19 mouse cellular contexts compared by ENCODE assay signal in the genomic region with DNA sequence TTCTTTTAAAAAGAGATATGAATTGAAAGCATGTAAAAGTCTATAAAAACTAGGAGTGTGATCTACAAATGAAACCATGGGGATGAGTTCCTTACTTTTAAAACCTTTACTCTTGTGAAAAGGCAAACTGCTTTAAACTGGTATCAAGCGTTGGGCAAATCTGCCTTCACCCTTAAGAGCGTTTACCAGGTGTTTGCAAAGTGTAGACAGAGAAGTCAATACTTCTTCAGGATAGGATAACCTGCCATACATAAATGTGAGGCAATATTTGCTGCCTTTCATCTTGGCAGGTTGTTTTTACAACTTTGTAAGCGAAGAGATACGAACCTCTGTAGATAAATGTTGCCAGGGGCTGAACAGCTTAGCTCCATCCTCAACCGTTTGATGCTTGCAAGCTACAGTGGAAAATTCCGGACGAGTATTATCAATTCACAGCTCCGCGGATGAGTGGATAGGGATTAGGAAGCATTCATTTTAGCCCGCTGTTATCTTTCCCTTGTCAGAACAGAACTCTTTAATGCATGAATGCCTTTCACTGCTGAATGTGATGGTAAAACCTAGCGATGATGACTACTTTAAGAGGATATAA.
DNase-seq lines count a peak whose midpoint lies in the region; ATAC-seq and TF ChIP-seq lines count a peak whose summit lies in the region.
"Had no signal": no experiment of that assay in that cellular context is flagged by ENCODE, and none has a peak within 500 bp of the region (broad histone marks: within the 10 kb centered on the region; RNA-seq: fewer than 3 reads in every experiment).

No protein-coding gene starts in this region.

- H3K27me3 ChIP-seq in heart, embryonic 13.5 days (replicated peaks): no peaks in the 10 kb centered on the region
- H3K27me3 ChIP-seq in heart, postnatal 0 days (ENCODE audit: control insufficient read depth, insufficient read depth, low read length): no peaks in the 10 kb centered on the region
- H3K27me3 ChIP-seq: CH12.LX; forebrain, embryonic 13.5 days; hindbrain, embryonic 15.5 days; Patski had no signal

- no peak overlapping the region for H3K4me3 ChIP-seq in heart, embryonic 13.5 days
- no peak overlapping the region for H3K4me3 ChIP-seq in heart, postnatal 0 days (ENCODE audit: low read depth, low read length)
- H3K4me3 ChIP-seq: embryonic facial prominence, embryonic 10.5 days; forebrain, embryonic 13.5 days; hindbrain, embryonic 15.5 days had no signal

- no peaks in the 10 kb centered on the region for H3K36me3 ChIP-seq in heart, embryonic 13.5 days
- no peaks in the 10 kb centered on the region for H3K36me3 ChIP-seq in heart, postnatal 0 days (replicated peaks; ENCODE audit: control insufficient read depth, insufficient read depth, low read length)
- H3K36me3 ChIP-seq: embryonic facial prominence, embryonic 10.5 days; hindbrain, embryonic 15.5 days had no signal

- TF ChIP-seq EP300 in heart, postnatal 0 days (IDR thresholded peaks at IDR 0.05; ENCODE audit: low read depth): no peak

- H3K4me2 ChIP-seq in heart, embryonic 13.5 days: peak overlapping the region; percentile 16; the same call in 1 of the 2 replicates
- H3K4me2 ChIP-seq in heart, postnatal 0 days (ENCODE audit: low read depth, low read length): 0 out of 2 replicates have a peak overlapping the region, but pooled peaks have one; percentile 12
- H3K4me2 ChIP-seq: forebrain, embryonic 13.5 days; hindbrain, embryonic 15.5 days had no signal

- peaks cover 6% of the 10 kb centered on the region for H3K4me1 ChIP-seq in heart, embryonic 13.5 days
- H3K4me1 ChIP-seq in heart, postnatal 0 days (ENCODE audit: control insufficient read depth, insufficient read depth): no peaks in the 10 kb centered on the region
- H3K4me1 ChIP-seq: embryonic facial prominence, embryonic 10.5 days; forebrain, embryonic 13.5 days; hindbrain, embryonic 15.5 days had no signal

- H3K27ac ChIP-seq in heart, embryonic 13.5 days (replicated peaks): 0 out of 2 replicates have a peak overlapping the region, but pooled peaks have one; percentile 42
- H3K27ac ChIP-seq in heart, postnatal 0 days (ENCODE audit: low read depth): no peak overlapping the region
- H3K27ac ChIP-seq: embryonic facial prominence, embryonic 10.5 days; forebrain, embryonic 13.5 days; hindbrain, embryonic 15.5 days had no signal

- no peak for DNase-seq in heart, adult 18-20 months
- DNase-seq in heart, postnatal 0 days (ENCODE audit: low spot score): no peak
- DNase-seq in heart, postnatal 36 days: no peak
- peak; percentile 20 for DNase-seq in retina, postnatal 1 day
- DNase-seq in retina, embryonic 14.5 days (ENCODE audit: low spot score): no peak
- DNase-seq: adrenal gland, postnatal 14 days; cerebellum, adult 2 months; cerebellum, postnatal 10 days; forebrain, postnatal 0 days; gastrocnemius, postnatal 14 days; heart, postnatal 10 days had no signal

- H3K9me3 ChIP-seq in heart, embryonic 13.5 days: no peaks in the 10 kb centered on the region
- no peaks in the 10 kb centered on the region for H3K9me3 ChIP-seq in heart, postnatal 0 days (replicated peaks; ENCODE audit: control insufficient read depth, low read length)
- H3K9me3 ChIP-seq: embryonic facial prominence, embryonic 10.5 days; forebrain, embryonic 13.5 days; hindbrain, embryonic 15.5 days had no signal

- no peak overlapping the region for H3K9ac ChIP-seq in heart, embryonic 13.5 days
- no peak overlapping the region for H3K9ac ChIP-seq in heart, postnatal 0 days (replicated peaks; ENCODE audit: low read depth, low read length)
- H3K9ac ChIP-seq: forebrain, embryonic 13.5 days; forebrain, postnatal 0 days; hindbrain, embryonic 15.5 days had no signal

- ATAC-seq in heart, embryonic 13.5 days (ENCODE audit: extremely low read depth, insufficient number of reproducible peaks, low FRiP score, low TSS enrichment): peak; percentile 37; the same call in 1 of the 2 replicates
- no peak for ATAC-seq in heart, postnatal 0 days (ENCODE audit: insufficient read depth, low read depth)
- ATAC-seq: activated CD4-positive, CD25-positive, alpha-beta regulatory T cell, adult 4 months; forebrain, embryonic 13.5 days; forebrain, postnatal 0 days; intestine, embryonic 16.5 days; Patski had no signal

- intact Hi-C loops in heart, postnatal 36 days (cut with DNase I): no loop called here

- no peak for TF ChIP-seq CTCF in heart, postnatal 0 days (IDR thresholded peaks at IDR 0.05; ENCODE audit: low read depth)

- 21% methylated on average over 11 of the region's 11 CpGs for WGBS in heart, embryonic 13.5 days
- WGBS in heart, postnatal 0 days: 25% methylated on average over 11 of the region's 11 CpGs
